ENCODE assay signal across 8 mouse cellular contexts in genomic region chr7:74457347-74457975, GRCm38 (mm10).
DNase-seq lines count a peak whose midpoint lies in the region; ATAC-seq lines count a peak whose summit lies in the region.
"Had no signal": no experiment of that assay in that cellular context is flagged by ENCODE, and none has a peak within 500 bp of the region (broad histone marks: within the 10 kb centered on the region; RNA-seq: fewer than 3 reads in every experiment).

No protein-coding gene starts in this region.

- WGBS in forebrain, embryonic 12.5 days, result 90% methylated on average over 5 of the region's 5 CpGs
- WGBS in midbrain, embryonic 14.5 days, result 85% methylated on average over 5 of the region's 5 CpGs

- H3K27ac ChIP-seq in forebrain, embryonic 12.5 days, result no peak overlapping the region
- no peak overlapping the region for H3K27ac ChIP-seq in midbrain, embryonic 14.5 days (replicated peaks; ENCODE audit: low read depth, low read length)
- H3K27ac ChIP-seq: embryonic facial prominence, embryonic 15.5 days had no signal

- no peak overlapping the region for H3K4me3 ChIP-seq in forebrain, embryonic 12.5 days (replicated peaks)
- no peak overlapping the region for H3K4me3 ChIP-seq in midbrain, embryonic 14.5 days (replicated peaks; ENCODE audit: low read depth, low read length)
- H3K4me3 ChIP-seq: embryonic facial prominence, embryonic 15.5 days had no signal

- H3K4me2 ChIP-seq in forebrain, embryonic 12.5 days, result no peak overlapping the region
- no peak overlapping the region for H3K4me2 ChIP-seq in midbrain, embryonic 14.5 days (ENCODE audit: low read length)
- H3K4me2 ChIP-seq: embryonic facial prominence, embryonic 15.5 days had no signal

- no peak for ATAC-seq in forebrain, embryonic 12.5 days (ENCODE audit: low FRiP score)
- no peak for ATAC-seq in midbrain, embryonic 14.5 days (ENCODE audit: low FRiP score, low TSS enrichment)

- no peaks in the 10 kb centered on the region for H3K27me3 ChIP-seq in forebrain, embryonic 12.5 days
- H3K27me3 ChIP-seq in midbrain, embryonic 14.5 days (ENCODE audit: control insufficient read depth, insufficient read depth, low read length), result no peaks in the 10 kb centered on the region
- H3K27me3 ChIP-seq: embryonic facial prominence, embryonic 15.5 days had no signal

- peaks cover 9% of the 10 kb centered on the region; the same call in 1 of the 2 replicates for H3K4me1 ChIP-seq in forebrain, embryonic 12.5 days
- no peaks in the 10 kb centered on the region for H3K4me1 ChIP-seq in midbrain, embryonic 14.5 days (ENCODE audit: control insufficient read depth, insufficient read depth, low read length)

- no peaks in the 10 kb centered on the region for H3K9me3 ChIP-seq in forebrain, embryonic 12.5 days
- no peaks in the 10 kb centered on the region for H3K9me3 ChIP-seq in midbrain, embryonic 14.5 days (ENCODE audit: control insufficient read depth, low read length)
- H3K9me3 ChIP-seq: embryonic facial prominence, embryonic 15.5 days had no signal

- H3K36me3 ChIP-seq in forebrain, embryonic 12.5 days (replicated peaks), result no peaks in the 10 kb centered on the region
- no peaks in the 10 kb centered on the region for H3K36me3 ChIP-seq in midbrain, embryonic 14.5 days (ENCODE audit: control insufficient read depth, insufficient read depth, low read length)
- H3K36me3 ChIP-seq: embryonic facial prominence, embryonic 15.5 days had no signal

- DNase-seq in urinary bladder, postnatal 14 days (ENCODE audit: low spot score), result peak; percentile 47
- no peak for DNase-seq in urinary bladder, postnatal 10 days (ENCODE audit: low spot score)
- peak; percentile 60 to 73 for DNase-seq in cerebellum, postnatal 36 days
- peak; percentile 20 to 69 for DNase-seq in left cerebral cortex, adult 9 months (ENCODE audit: low spot score in 2 of 2)
- no peak for DNase-seq in embryo, embryonic 10.5 days (ENCODE audit: low spot score)
- DNase-seq in midbrain, embryonic 14.5 days, result no peak

- no peak overlapping the region for H3K9ac ChIP-seq in forebrain, embryonic 12.5 days
- H3K9ac ChIP-seq in midbrain, embryonic 14.5 days (replicated peaks; ENCODE audit: low read length), result no peak overlapping the region
- H3K9ac ChIP-seq: embryonic facial prominence, embryonic 15.5 days had no signal

Comparison
In these comparisons a context has a peak if more than half of its experiments do, and no peak if none do; other contexts are left out.
1. DNase-seq: peak in urinary bladder, postnatal 14 days (single experiment), cerebellum, postnatal 36 days (2 of 2) and left cerebral cortex, adult 9 months (2 of 2); none in urinary bladder, postnatal 10 days (single experiment), embryo, embryonic 10.5 days (single experiment) and midbrain, embryonic 14.5 days (single experiment).